Mouse (Mus musculus) spleen, adult 12 weeks (tissue): Measurements from ENCODE around the gene Hsd11b2.
"Not testable (repeated sequence)": the region's sequence is repeated elsewhere in the genome, so short reads cannot be mapped to it uniquely, and the experiment has no call there.

Source experiments
- DNase-seq: peaks from one replicate; pipeline ENCODE4 v3.0.0; 2022; ENCODE audit warnings: low spot score

Hsd11b2 gene

GRCm38 (mm10) chr8:105562863-105563262 lies 44.3 kb downstream of the Hsd11b2 start:
- DNase-seq: no peak

- DNase-seq: no peak
Measured at GRCm38 (mm10) chr8:105563871-105564270, 45.3 kb downstream of the Hsd11b2 start.

- DNase-seq: not testable (repeated sequence)
Measured at GRCm38 (mm10) chr8:105564573-105565229, 46.1 kb downstream of the Hsd11b2 start.

GRCm38 (mm10) chr8:105565401-105565881 lies 46.9 kb downstream of the Hsd11b2 start:
- DNase-seq: no peak

- DNase-seq: peak; percentile 97
Measured at GRCm38 (mm10) chr8:105565952-105566702, 47.6 kb downstream of the Hsd11b2 start, which contains the start of gene Atp6v0d1. Gene Atp6v0d1, minus strand, starts transcription at chr8:105566047.

- no peak for DNase-seq
Measured at GRCm38 (mm10) chr8:105566703-105567595, 48.4 kb downstream of the Hsd11b2 start.

GRCm38 (mm10) chr8:105571810-105572209 lies 53.3 kb downstream of the Hsd11b2 start:
- DNase-seq: no peak

- DNase-seq: no peak
Measured at GRCm38 (mm10) chr8:105573427-105573826, 54.9 kb downstream of the Hsd11b2 start.
